Mouse (Mus musculus) limb, embryonic 15.5 days (tissue): Measurements from ENCODE around the gene Kctd6. TPM values are rescaled to one million over a fixed set of nuclear protein-coding genes. Genes with fewer than 3 reads are reported as not detected.

ENCODE experiments used
- polyA plus RNA-seq: library from polyadenylated mRNA; unstranded; fragments of >200 nt; fragmentation: Nextera tagmentation; extraction: Ambion mirVana; gene quantifications from 2 replicates; pipeline ENCODE4 v1.2.1, GENCODE M21; 2015

Kctd6 gene
- polyA plus RNA-seq, 1 experiment from 2014 or later: 8.9 TPM

Other genes with a start within 250 kb of the Kctd6 start
- gene Dnase1l3, start 219.6 kb upstream of the Kctd6 start, polyA plus RNA-seq: 6.7 and 7.0 TPM in 2 replicates
- gene Abhd6, start 211.2 kb upstream of the Kctd6 start, polyA plus RNA-seq: 33.7 and 34.7 TPM in 2 replicates
- gene Rpp14, start 133.8 kb upstream of the Kctd6 start, polyA plus RNA-seq: 47.9 and 54.4 TPM in 2 replicates
- 38.8 and 39.2 TPM in 2 replicates for gene Pxk, start 115.9 kb upstream of the Kctd6 start, polyA plus RNA-seq
- gene Pdhb, start 41.1 kb upstream of the Kctd6 start, polyA plus RNA-seq: 171 and 200 TPM in 2 replicates
- gene Acox2, start 45.2 kb downstream of the Kctd6 start, polyA plus RNA-seq: 0.16 and 0.70 TPM in 2 replicates
- gene Fam107a, start 103.9 kb downstream of the Kctd6 start, polyA plus RNA-seq: 0.51 TPM in 2 replicates
- gene Oit1, start 164.6 kb downstream of the Kctd6 start, polyA plus RNA-seq: 0.12 and 0.37 TPM in 2 replicates